Mouse (Mus musculus) lung, adult 2 months (tissue): ENCODE measurements around the gene Has1.

Source experiments
- CTCF ChIP-seq: fragments of 200-500 bp; IDR thresholded peaks from 2 replicates; pipeline ENCODE4 v1.5.1; 2011; ENCODE audit warnings: mild to moderate bottlenecking, low read length, control low read depth; ENCODE audit not compliant: insufficient read depth
- POLR2A ChIP-seq: fragments of 200-500 bp; IDR thresholded peaks from 2 replicates; pipeline ENCODE4 v1.6.1; 2011; ENCODE audit warnings: low read depth, mild to moderate bottlenecking, control low read depth, low read length, borderline replicate concordance; ENCODE audit errors: extremely low read depth

- TF ChIP-seq POLR2A (no peak), CTCF (no peak)
Measured at GRCm38 (mm10) chr17:17856612-17857011, 1.6 kb upstream of the Has1 start.
